Mouse (Mus musculus) neural tube, embryonic 12.5 days (tissue): ENCODE measurements at regions not wholly inside any gene's neighbourhood (a gene's known extent, or its start where the extent isn't known, plus 50 kb on each side); places are given as distances from the start of the nearest gene placed in this dataset.

ENCODE experiments used
- ATAC-seq: fragments of 200-750 bp; cut with Nextera tagmentation; 2 replicates; pipeline ENCODE4 v1.8.0; 2017; ENCODE audit warnings: low read depth, mild to moderate bottlenecking, moderate TSS enrichment, moderate library complexity; ENCODE audit not compliant: low FRiP score
- H3K27ac ChIP-seq: fragments of 300-500 bp; sonication (generic); 2 replicates; pipeline ENCODE4 v1.5.1; 2016
- H3K27me3 ChIP-seq: fragments of 300-500 bp; sonication (generic); replicated peaks from 2 replicates; pipeline ENCODE4 v1.6.1; 2016; ENCODE audit warnings: mild to moderate bottlenecking
- H3K36me3 ChIP-seq: fragments of 300-500 bp; sonication (generic); 2 replicates; pipeline ENCODE4 v1.6.1; 2016; ENCODE audit warnings: mild to moderate bottlenecking
- H3K4me1 ChIP-seq: fragments of 300-500 bp; sonication (generic); 2 replicates; pipeline ENCODE4 v1.6.1; 2016
- H3K4me2 ChIP-seq: fragments of 300-500 bp; sonication (generic); replicated peaks from 2 replicates; pipeline ENCODE4 v1.6.1; 2016; ENCODE audit warnings: mild to moderate bottlenecking
- H3K4me3 ChIP-seq: fragments of 300-500 bp; sonication (generic); 2 replicates; pipeline ENCODE4 v1.5.1; 2016
- H3K9ac ChIP-seq: fragments of 300-500 bp; sonication (generic); 2 replicates; pipeline ENCODE4 v1.6.1; 2016; ENCODE audit warnings: mild to moderate bottlenecking
- H3K9me3 ChIP-seq: fragments of 300-500 bp; sonication (generic); 2 replicates; pipeline ENCODE4 v1.6.1; 2016; ENCODE audit warnings: mild to moderate bottlenecking
- WGBS: fragments of 180-500 bp; shearing (Covaris S2); methylation state at CpG from one replicate; pipeline ENCODE4 v1.1.7; 2016; 5-methylcytosine and 5-hydroxymethylcytosine counted together

- H3K4me3 ChIP-seq, result no peak overlapping the region
- no peak overlapping the region for H3K9ac ChIP-seq
- H3K4me2 ChIP-seq, result no peak overlapping the region
- ATAC-seq, result no peak
- no peaks in the 10 kb centered on the region for H3K4me1 ChIP-seq
- H3K27ac ChIP-seq, result no peak overlapping the region
- no peaks in the 10 kb centered on the region for H3K27me3 ChIP-seq
- WGBS, result 77% methylated on average over 3 of the region's 3 CpGs
- H3K9me3 ChIP-seq, result no peaks in the 10 kb centered on the region
- no peaks in the 10 kb centered on the region for H3K36me3 ChIP-seq
Measured at GRCm38 (mm10) chr10:109136763-109137732, 126.3 kb upstream of the Syt1 start.

GRCm38 (mm10) chr10:109134521-109134920 lies 123.7 kb upstream of the Syt1 start:
- no peak for ATAC-seq
- H3K9ac ChIP-seq, result no peak overlapping the region
- 96% methylated on average over 4 of the region's 4 CpGs for WGBS

DNA sequence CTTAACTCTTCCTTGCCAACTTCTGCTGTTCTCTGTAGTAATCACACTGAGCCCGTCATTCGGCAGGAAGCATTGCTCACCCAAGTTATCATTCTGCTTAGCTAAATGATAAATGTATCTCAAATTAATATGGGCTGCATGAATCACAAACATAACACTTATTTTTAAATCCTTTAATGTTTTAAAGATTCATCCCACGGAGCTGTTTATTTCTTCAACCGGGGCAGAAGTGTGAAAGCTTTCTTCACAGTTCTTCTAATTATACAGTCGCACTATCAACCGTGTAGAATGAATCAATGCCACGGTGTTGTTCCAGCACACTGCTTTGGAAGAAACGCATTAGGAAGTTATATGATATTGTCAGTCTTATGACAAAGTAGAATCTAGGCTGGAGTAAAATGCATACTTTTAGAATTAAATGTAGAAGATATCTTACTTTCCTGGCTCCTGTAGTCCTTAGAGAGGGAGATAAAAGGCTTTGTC lies 121.3 kb upstream of the Syt1 start:
- no peak overlapping the region for H3K4me3 ChIP-seq
- WGBS, result 73% methylated on average over 8 of the region's 8 CpGs
- no peaks in the 10 kb centered on the region for H3K4me1 ChIP-seq
- ATAC-seq, result no peak
- H3K27ac ChIP-seq, result no peak overlapping the region
- no peak overlapping the region for H3K4me2 ChIP-seq
- no peaks in the 10 kb centered on the region for H3K27me3 ChIP-seq
- H3K36me3 ChIP-seq, result no peaks in the 10 kb centered on the region
- H3K9me3 ChIP-seq, result no peaks in the 10 kb centered on the region
- H3K9ac ChIP-seq, result no peak overlapping the region

More at GRCm38 (mm10) chr10:109134521-109134920, 123.7 kb upstream of the Syt1 start:
- Histone ChIP-seq H3K27me3 (no peaks in the 10 kb centered on the region), H3K27ac (no peak overlapping the region), H3K9me3 (no peaks in the 10 kb centered on the region), H3K4me1 (no peaks in the 10 kb centered on the region), H3K4me2 (no peak overlapping the region), H3K4me3 (no peak overlapping the region), H3K36me3 (no peaks in the 10 kb centered on the region)

GRCm38 (mm10) chr10:109129552-109130110 lies 118.8 kb upstream of the Syt1 start:
- 92% methylated on average over 1 of the region's 1 CpGs for WGBS
- no peaks in the 10 kb centered on the region for H3K9me3 ChIP-seq
- H3K27ac ChIP-seq, result no peak overlapping the region
- H3K4me1 ChIP-seq, result no peaks in the 10 kb centered on the region
- no peak overlapping the region for H3K4me3 ChIP-seq
- H3K36me3 ChIP-seq, result no peaks in the 10 kb centered on the region
- ATAC-seq, result no peak
- H3K9ac ChIP-seq, result no peak overlapping the region
- no peak overlapping the region for H3K4me2 ChIP-seq
- no peaks in the 10 kb centered on the region for H3K27me3 ChIP-seq

GRCm38 (mm10) chr10:109129068-109129467 lies 118.3 kb upstream of the Syt1 start:
- no peak for ATAC-seq
- no peaks in the 10 kb centered on the region for H3K9me3 ChIP-seq
- no peaks in the 10 kb centered on the region for H3K27me3 ChIP-seq
- H3K9ac ChIP-seq, result no peak overlapping the region
- H3K4me2 ChIP-seq, result no peak overlapping the region
- no peak overlapping the region for H3K27ac ChIP-seq
- 91% methylated on average over 3 of the region's 3 CpGs for WGBS
- H3K36me3 ChIP-seq, result no peaks in the 10 kb centered on the region
- no peaks in the 10 kb centered on the region for H3K4me1 ChIP-seq
- H3K4me3 ChIP-seq, result no peak overlapping the region

- H3K4me2 ChIP-seq, result no peak overlapping the region
- H3K27ac ChIP-seq, result no peak overlapping the region
- no peaks in the 10 kb centered on the region for H3K36me3 ChIP-seq
- H3K9me3 ChIP-seq, result no peaks in the 10 kb centered on the region
- no peak overlapping the region for H3K4me3 ChIP-seq
- no peak overlapping the region for H3K9ac ChIP-seq
- no peak for ATAC-seq
- WGBS, result 93% methylated on average over 2 of the region's 2 CpGs
- H3K27me3 ChIP-seq, result no peaks in the 10 kb centered on the region
- no peaks in the 10 kb centered on the region for H3K4me1 ChIP-seq
Measured at GRCm38 (mm10) chr10:109126699-109127098, 115.9 kb upstream of the Syt1 start.

DNA sequence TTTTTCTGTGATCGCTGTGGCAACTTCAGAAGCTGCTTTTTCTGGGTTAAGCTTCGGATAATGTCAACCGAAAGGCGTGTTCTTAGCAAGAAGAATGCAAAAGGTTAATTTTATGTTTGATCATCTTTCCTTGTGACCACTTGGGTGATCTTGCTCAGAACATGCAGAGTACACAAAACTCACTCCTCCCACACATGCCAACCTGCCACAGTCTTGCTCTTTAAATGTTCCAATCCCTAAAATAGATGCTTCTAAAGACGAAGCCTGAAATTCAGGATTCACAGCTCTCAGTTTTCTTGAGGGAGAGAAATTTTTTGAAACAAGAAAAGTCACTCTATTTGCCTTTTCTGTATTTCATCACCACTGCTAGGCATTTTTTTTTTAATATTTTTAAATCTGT lies 106.4 kb upstream of the Syt1 start:
- WGBS, result 92% methylated on average over 5 of the region's 5 CpGs

DNA sequence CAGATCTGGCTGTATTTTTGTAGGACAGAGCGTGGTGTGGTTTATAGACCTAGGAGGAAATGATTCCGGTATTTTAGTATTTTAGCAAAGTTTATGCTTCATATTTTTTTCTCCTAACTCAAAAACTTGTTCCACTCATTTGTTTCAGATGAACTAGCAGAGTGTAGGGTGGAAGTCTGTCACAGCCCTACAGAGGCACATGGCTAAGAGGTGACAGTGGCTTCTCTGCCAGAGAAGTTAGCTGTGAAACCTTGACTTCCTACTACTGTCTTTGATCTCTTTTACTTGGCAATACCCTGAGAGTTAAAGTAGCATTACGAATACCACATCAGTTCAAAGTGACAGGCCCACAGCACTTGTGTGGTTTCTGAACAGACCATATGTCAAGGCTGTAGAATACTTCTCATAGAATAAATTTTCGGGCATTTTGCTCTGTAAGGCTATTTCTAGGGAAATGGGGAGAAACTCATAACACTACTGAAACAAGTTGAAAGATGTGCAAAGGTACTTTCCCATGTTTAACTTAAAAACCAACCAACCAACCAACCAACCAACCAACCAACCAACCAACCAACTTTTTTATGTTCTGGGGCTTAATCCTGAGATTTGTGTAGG lies 104.3 kb upstream of the Syt1 start:
- 87% methylated on average over 4 of the region's 4 CpGs for WGBS
- no peak overlapping the region for H3K4me2 ChIP-seq
- H3K4me1 ChIP-seq, result no peaks in the 10 kb centered on the region

More for the DNA sequence above, 106.4 kb upstream of the Syt1 start:
- Histone ChIP-seq H3K27me3 (no peaks in the 10 kb centered on the region), H3K9ac (no peak overlapping the region), H3K4me3 (no peak overlapping the region), H3K4me2 (no peak overlapping the region), H3K9me3 (no peaks in the 10 kb centered on the region), H3K36me3 (no peaks in the 10 kb centered on the region), H3K27ac (no peak overlapping the region), H3K4me1 (no peaks in the 10 kb centered on the region)
- ATAC-seq, result no peak

DNA sequence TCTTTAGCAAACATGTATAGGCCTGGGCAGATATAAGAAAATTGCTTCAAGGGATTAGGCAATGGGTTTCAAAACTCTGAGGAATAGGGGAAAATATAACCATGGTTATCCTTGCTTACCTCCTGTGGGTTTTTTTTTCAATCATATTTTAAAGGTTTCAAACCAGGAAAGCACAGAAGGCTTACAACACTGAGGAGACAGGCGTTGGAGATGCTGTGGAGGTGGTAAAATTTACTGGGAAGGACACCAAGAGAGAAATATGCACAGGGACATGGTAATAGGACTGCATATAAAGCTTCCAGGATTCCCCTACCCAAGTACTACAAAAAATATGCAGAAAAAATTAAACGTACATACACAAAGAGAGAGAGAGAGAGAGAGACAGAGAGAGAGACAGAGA lies 95.0 kb upstream of the Syt1 start:
- Histone ChIP-seq H3K9ac (no peak overlapping the region), H3K4me3 (no peak overlapping the region), H3K27me3 (no peaks in the 10 kb centered on the region), H3K4me2 (no peak overlapping the region), H3K9me3 (no peaks in the 10 kb centered on the region), H3K4me1 (no peaks in the 10 kb centered on the region), H3K27ac (no peak overlapping the region), H3K36me3 (no peaks in the 10 kb centered on the region)
- 75% methylated on average over 2 of the region's 2 CpGs for WGBS
- no peak for ATAC-seq

More for the DNA sequence above, 104.3 kb upstream of the Syt1 start:
- no peak overlapping the region for H3K27ac ChIP-seq
- H3K4me3 ChIP-seq, result no peak overlapping the region
- no peak for ATAC-seq
- no peaks in the 10 kb centered on the region for H3K27me3 ChIP-seq
- no peaks in the 10 kb centered on the region for H3K9me3 ChIP-seq
- no peak overlapping the region for H3K9ac ChIP-seq
- H3K36me3 ChIP-seq, result no peaks in the 10 kb centered on the region

DNA sequence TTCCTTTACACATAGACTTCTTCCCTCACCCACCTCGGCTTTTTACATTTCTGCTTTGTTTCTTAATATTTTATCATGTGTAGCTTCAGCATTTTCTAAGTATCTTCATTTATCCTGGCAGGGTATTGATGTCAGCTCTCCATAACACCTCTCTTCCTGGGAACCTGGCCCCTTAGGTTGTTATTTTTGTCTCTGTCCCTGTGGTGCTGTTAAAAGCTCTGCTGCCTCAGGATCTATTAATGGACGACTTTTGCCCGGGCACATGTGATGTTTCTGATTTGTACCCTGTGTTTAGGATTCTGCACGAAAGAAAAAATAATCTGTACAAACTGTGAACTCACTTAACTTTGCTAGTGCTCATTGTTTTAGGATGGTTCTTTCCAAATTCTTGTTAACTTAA lies 81.4 kb upstream of the Syt1 start:
- no peak overlapping the region for H3K4me2 ChIP-seq
- 71% methylated on average over 4 of the region's 4 CpGs for whole genome bisulfite sequencing
- H3K4me1 ChIP-seq, result no peaks in the 10 kb centered on the region
- no peaks in the 10 kb centered on the region for H3K9me3 ChIP-seq
- ATAC-seq, result no peak
- H3K27me3 ChIP-seq, result no peaks in the 10 kb centered on the region
- no peak overlapping the region for H3K27ac ChIP-seq
- H3K4me3 ChIP-seq, result no peak overlapping the region
- H3K9ac ChIP-seq, result no peak overlapping the region
- H3K36me3 ChIP-seq, result no peaks in the 10 kb centered on the region

GRCm38 (mm10) chr10:109079773-109080172 lies 69.0 kb upstream of the Syt1 start:
- Histone ChIP-seq H3K4me3 (no peak overlapping the region), H3K4me1 (no peaks in the 10 kb centered on the region), H3K36me3 (no peaks in the 10 kb centered on the region), H3K9ac (no peak overlapping the region), H3K27me3 (no peaks in the 10 kb centered on the region), H3K4me2 (no peak overlapping the region), H3K9me3 (no peaks in the 10 kb centered on the region), H3K27ac (no peak overlapping the region)
- ATAC-seq, result no peak
- 36% methylated on average over 7 of the region's 7 CpGs for WGBS

DNA sequence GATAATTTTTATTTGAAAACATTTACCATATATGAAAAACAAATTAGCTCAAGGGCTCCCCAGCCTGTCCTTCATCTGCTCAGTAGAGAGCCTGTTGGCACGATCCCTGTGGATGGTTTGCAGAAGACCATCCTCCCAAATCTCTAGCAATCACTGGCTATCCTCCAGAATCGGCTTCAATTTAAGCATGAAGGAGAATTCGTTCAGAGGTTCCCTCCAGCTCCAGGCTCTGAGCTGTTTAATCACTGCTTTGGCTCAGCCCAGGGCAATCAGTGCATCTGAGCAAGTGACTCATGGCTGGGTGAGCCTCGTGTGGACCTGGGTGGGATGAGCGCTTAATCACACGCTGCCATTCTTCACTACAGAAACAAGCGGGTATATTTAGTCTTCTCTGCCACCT lies 63.4 kb upstream of the Syt1 start:
- Histone ChIP-seq H3K4me1 (no peaks in the 10 kb centered on the region), H3K36me3 (no peaks in the 10 kb centered on the region), H3K9me3 (no peaks in the 10 kb centered on the region), H3K9ac (no peak overlapping the region), H3K4me3 (no peak overlapping the region), H3K4me2 (no peak overlapping the region), H3K27ac (no peak overlapping the region), H3K27me3 (no peaks in the 10 kb centered on the region)
- 84% methylated on average over 7 of the region's 7 CpGs for WGBS
- no peak for ATAC-seq
